Mouse (Mus musculus) forebrain, embryonic 16.5 days (tissue): ENCODE data around the gene Tufm. TPM values are rescaled to one million over a fixed set of nuclear protein-coding genes. Genes with fewer than 3 reads are reported as not detected.

Experiments
- ATAC-seq: fragments of 200-750 bp; cut with Nextera tagmentation; 2 replicates; pipeline ENCODE4 v1.8.0; 2017; ENCODE audit warnings: mild to moderate bottlenecking, moderate library complexity
- H3K27ac ChIP-seq: fragments of 300-500 bp; sonication (generic); 2 replicates; pipeline ENCODE4 v1.5.1; 2014; ENCODE audit warnings: low read length, control low read depth
- H3K27me3 ChIP-seq: fragments of 300-500 bp; sonication (generic); replicated peaks from 2 replicates; pipeline ENCODE4 v1.6.1; 2014; ENCODE audit warnings: low read length; ENCODE audit not compliant: control insufficient read depth, insufficient read depth
- H3K36me3 ChIP-seq: fragments of 300-500 bp; sonication (generic); 2 replicates; pipeline ENCODE4 v1.6.1; 2014; ENCODE audit not compliant: control insufficient read depth, insufficient read depth
- H3K4me1 ChIP-seq: fragments of 300-500 bp; sonication (generic); replicated peaks from 2 replicates; pipeline ENCODE4 v1.6.1; 2014; ENCODE audit warnings: low read length; ENCODE audit not compliant: control insufficient read depth, insufficient read depth
- H3K4me2 ChIP-seq: fragments of 300-500 bp; sonication (generic); 2 replicates; pipeline ENCODE4 v1.6.1; 2014; ENCODE audit warnings: mild to moderate bottlenecking, low read length, control low read depth
- H3K4me3 ChIP-seq: fragments of 300-500 bp; sonication (generic); replicated peaks from 2 replicates; pipeline ENCODE4 v1.5.1; 2014; ENCODE audit warnings: mild to moderate bottlenecking, low read length, control low read depth
- H3K9ac ChIP-seq: fragments of 300-500 bp; sonication (generic); replicated peaks from 2 replicates; pipeline ENCODE4 v1.6.1; 2014; ENCODE audit warnings: low read depth, low read length, control low read depth
- H3K9me3 ChIP-seq: fragments of 300-500 bp; sonication (generic); 2 replicates; pipeline ENCODE4 v1.6.1; 2016; ENCODE audit warnings: low read length; ENCODE audit not compliant: control insufficient read depth
- WGBS: fragments of 180-500 bp; shearing (Covaris S2); extraction: QIAGEN DNeasy Blood & Tissue Kit; methylation state at CpG from one replicate; pipeline ENCODE4 v1.1.7; 2014; 5-methylcytosine and 5-hydroxymethylcytosine counted together
- polyA plus RNA-seq: library from polyadenylated mRNA; unstranded; fragments of >200 nt; fragmentation: Nextera tagmentation; extraction: Ambion mirVana; gene quantifications from 2 replicates; pipeline ENCODE4 v1.2.1, GENCODE M21; 2015

Gene Tufm
- polyA plus RNA-seq, 1 experiment from 2014 or later = 131 TPM

DNA sequence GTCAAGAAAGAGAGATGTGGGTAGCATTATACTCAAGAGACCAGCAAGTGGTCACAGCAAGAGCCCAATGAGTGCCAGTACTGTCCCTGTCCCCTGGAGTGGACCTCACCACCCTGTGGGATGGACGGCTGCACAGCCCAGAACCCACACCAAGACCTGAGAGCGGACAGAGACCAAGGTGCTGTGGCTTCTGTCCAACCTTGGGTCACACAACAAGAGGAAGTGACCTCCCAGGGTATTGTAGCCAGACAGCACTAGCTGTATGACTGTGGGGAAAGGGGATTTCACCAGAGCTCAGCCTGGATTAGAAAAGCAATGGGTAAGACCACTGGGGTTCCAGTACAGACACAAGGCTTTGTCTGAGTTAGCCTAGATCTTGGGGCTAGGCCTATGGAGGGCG, 34.9 kb upstream of the Tufm start:
- WGBS = 90% methylated on average over 3 of the region's 3 CpGs
- H3K4me1 ChIP-seq = no peaks in the 10 kb centered on the region
- no peak overlapping the region for H3K27ac ChIP-seq
- H3K36me3 ChIP-seq = no peaks in the 10 kb centered on the region
- no peak overlapping the region for H3K4me3 ChIP-seq
- ATAC-seq = no peak
- no peak overlapping the region for H3K9ac ChIP-seq
- no peak overlapping the region for H3K4me2 ChIP-seq
- H3K9me3 ChIP-seq = no peaks in the 10 kb centered on the region
- no peaks in the 10 kb centered on the region for H3K27me3 ChIP-seq

DNA sequence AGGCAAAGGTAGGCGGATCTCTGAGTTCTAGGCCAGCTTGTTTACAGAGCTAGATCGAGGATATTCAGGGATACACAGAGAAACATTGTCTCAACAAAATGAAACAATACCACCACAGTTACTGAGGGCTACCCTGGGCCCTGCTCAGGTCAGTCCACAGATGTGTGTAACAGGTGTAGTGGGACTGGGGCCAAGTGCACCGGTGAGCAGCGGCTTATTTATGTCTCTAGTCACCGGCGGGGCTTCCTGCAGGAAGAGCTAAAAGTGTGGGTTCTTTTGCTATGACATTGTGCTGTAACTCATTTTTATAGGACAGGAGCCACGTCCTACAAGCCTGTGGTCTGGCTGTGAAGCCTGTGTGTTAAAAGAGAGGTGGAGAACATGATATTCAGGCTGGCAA, 33.3 kb upstream of the Tufm start:
- H3K4me1 ChIP-seq = no peaks in the 10 kb centered on the region
- H3K4me3 ChIP-seq = no peak overlapping the region
- H3K9me3 ChIP-seq = no peaks in the 10 kb centered on the region
- H3K9ac ChIP-seq = no peak overlapping the region
- ATAC-seq = no peak
- H3K27ac ChIP-seq = no peak overlapping the region
- H3K27me3 ChIP-seq = no peaks in the 10 kb centered on the region
- WGBS = 78% methylated on average over 7 of the region's 7 CpGs
- H3K4me2 ChIP-seq = no peak overlapping the region
- no peaks in the 10 kb centered on the region for H3K36me3 ChIP-seq

DNA sequence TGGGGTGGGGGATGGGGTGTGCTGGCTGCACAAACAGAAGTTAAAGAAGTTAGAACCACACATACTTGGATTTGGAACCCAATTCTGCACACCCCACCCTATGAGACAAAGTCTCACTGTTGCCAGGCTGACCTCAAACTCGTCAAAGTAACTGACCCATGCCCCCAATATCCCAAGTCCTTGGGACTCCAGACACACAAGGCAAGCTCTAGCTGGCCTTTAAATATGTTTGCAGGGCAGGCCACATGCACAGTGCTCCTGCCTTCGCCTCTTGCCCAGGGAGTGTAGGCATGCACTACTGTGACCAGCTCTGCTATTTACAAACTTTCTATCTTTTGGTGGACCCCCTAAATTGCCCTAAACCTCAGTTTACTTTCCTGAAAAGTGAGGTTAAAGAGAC, 31.9 kb upstream of the Tufm start:
- 82% methylated on average over 2 of the region's 2 CpGs for WGBS
- H3K27me3 ChIP-seq = no peaks in the 10 kb centered on the region

DNA sequence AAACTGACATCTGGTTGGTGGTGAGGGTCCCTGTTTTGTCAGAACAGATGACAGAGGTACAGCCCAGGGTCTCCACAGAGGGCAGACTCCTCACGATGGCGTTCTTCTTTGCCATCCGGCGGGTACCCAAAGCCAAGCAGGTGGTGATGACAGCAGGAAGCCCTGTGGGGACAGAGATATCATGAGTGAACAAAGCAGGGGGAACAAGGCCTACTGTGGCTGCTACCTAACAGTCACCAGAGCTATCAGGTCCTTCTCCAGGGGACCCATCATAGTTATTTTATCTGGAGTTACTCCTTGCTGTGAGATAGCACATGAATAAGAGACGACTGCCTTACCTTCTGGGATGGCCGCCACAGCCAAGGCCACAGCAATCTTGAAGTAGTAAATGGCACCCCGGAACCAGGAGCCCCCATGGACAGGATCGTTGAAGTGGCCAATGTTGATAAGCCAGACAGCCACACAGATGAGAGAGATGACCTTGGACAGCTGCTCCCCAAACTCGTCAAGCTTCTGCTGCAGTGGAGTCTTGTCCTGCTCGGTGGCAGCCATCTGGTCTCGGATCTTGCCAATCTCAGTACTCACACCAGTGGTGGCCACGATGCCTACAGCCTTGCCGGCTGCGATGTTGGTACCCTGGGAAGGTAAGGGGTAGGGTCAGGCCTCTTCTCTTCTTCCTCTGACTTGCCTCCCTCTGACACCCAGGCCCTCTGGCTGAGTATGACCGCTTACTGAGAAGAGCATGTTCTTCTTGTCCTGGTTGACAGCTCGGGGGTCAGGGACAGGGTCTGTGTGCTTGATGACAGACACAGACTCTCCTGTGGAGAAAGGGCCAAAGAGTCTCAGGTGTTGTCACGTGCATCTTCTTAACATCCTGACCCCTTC, 30.5 kb upstream of the Tufm start:
- Histone ChIP-seq H3K27me3 (no peaks in the 10 kb centered on the region), H3K4me2 (no peak overlapping the region), H3K4me3 (no peak overlapping the region), H3K9me3 (no peaks in the 10 kb centered on the region), H3K9ac (no peak overlapping the region), H3K4me1 (no peaks in the 10 kb centered on the region), H3K27ac (no peak overlapping the region), H3K36me3 (no peaks in the 10 kb centered on the region)
- WGBS = 89% methylated on average over 17 of the region's 17 CpGs
- ATAC-seq = no peak

More for the DNA sequence above, 31.9 kb upstream of the Tufm start:
- H3K27ac ChIP-seq = no peak overlapping the region
- H3K4me3 ChIP-seq = no peak overlapping the region
- H3K4me1 ChIP-seq = no peaks in the 10 kb centered on the region
- H3K9me3 ChIP-seq = no peaks in the 10 kb centered on the region
- ATAC-seq = no peak
- no peak overlapping the region for H3K4me2 ChIP-seq
- no peaks in the 10 kb centered on the region for H3K36me3 ChIP-seq
- no peak overlapping the region for H3K9ac ChIP-seq

DNA sequence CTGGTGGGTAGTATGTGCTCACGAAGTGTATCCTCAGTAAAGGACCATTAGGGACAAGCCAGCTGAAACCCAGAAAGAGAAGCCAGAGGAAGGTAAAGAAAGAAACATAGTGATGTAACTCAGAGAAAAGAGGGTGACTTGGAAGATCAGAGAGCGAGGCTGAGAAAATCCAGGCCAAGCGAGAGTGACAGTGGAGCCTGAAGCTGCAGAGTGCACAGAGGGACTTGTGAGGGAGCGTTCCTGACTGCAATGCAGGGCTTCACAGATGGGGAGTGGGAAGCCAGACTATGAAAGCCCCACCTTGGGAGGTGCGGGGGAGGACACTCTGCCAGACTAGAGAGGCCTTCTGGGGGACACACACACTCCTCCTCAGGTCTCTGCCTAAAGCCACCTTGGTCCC, 28.9 kb upstream of the Tufm start:
- H3K36me3 ChIP-seq = no peaks in the 10 kb centered on the region
- no peaks in the 10 kb centered on the region for H3K4me1 ChIP-seq
- H3K27ac ChIP-seq = no peak overlapping the region
- no peak for ATAC-seq
- WGBS = 86% methylated on average over 5 of the region's 5 CpGs
- no peaks in the 10 kb centered on the region for H3K27me3 ChIP-seq
- no peaks in the 10 kb centered on the region for H3K9me3 ChIP-seq
- H3K4me3 ChIP-seq = no peak overlapping the region
- H3K9ac ChIP-seq = no peak overlapping the region
- H3K4me2 ChIP-seq = no peak overlapping the region

DNA sequence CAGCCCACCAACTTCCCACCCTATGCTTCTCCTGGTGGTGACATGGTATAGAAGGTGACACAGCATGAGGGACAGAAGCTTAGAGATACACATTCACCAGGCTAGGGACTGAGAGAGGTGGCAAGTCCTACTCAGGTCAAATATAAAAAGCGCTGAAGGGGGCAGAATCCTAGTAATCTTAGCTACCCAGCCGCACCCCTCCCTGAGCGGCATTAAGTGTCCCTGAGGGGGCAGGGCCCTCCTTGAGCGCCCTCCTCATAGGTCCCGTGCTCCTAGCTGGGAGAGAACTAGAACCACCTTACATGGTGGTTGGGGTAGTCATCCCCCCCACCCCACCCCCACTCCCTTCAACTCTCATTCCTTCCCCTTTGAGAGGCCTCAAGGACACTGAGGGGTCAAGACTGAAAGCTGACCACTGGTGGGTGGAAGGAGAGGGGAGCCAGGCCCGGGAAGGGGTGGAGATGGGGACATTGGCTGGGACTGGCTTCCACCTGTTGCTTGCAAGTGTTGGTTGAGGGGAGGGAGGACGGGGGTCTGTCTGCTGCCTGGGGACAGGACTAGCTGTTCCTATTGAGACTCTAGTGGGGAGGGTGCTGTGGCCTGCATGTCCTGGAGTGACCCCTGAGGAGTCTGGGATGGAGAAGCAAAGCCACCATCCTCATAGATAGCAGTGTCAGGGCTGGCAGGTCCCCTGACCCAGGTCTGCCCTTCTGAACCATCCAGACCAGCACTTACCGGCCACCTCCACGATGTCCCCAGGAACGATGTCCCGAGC, 28.1 kb upstream of the Tufm start:
- H3K4me2 ChIP-seq = no peak overlapping the region
- no peak for ATAC-seq
- H3K27me3 ChIP-seq = no peaks in the 10 kb centered on the region
- H3K9me3 ChIP-seq = no peaks in the 10 kb centered on the region
- H3K9ac ChIP-seq = no peak overlapping the region
- H3K27ac ChIP-seq = no peak overlapping the region
- 84% methylated on average over 11 of the region's 11 CpGs for WGBS
- no peaks in the 10 kb centered on the region for H3K4me1 ChIP-seq
- H3K4me3 ChIP-seq = no peak overlapping the region
- H3K36me3 ChIP-seq = no peaks in the 10 kb centered on the region

DNA sequence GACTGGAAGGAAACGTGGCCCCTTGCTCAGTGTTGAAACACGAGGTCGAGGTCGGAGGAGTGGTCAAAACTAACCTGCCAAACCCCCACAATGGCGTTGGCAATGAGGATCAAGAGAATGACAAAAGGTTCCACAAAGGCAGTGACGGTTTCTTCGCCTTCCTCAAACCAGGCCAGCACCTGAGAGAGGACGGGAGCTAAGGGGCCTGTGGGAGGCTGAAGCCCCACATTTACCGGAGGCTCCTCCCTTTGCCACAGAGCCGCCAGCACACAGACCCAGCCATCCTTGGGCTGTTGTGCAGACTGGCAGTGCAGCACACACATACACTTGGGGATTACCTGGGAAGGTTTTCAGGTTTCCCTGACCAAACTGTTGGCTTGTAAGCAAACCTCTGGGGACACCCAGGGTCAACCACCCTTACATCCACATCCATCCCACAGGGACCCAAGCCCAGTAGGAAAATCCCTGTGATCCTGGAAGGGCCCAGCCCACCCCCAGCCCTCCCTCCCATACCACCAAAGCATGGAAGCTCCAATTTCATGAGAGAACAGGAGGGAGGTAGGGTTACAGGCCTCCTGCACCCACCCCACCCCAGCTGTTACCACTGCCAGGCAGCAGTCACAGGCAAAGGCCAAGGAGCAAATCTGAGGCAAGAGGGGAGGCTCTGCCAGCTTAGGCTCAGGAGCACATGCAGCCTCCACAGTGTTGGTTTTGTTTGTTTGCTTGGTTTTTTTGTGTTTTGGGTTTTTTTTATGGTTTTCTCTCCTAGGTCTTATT, 26.4 kb upstream of the Tufm start:
- Histone ChIP-seq H3K4me2 (no peak overlapping the region), H3K4me1 (no peaks in the 10 kb centered on the region), H3K9me3 (no peaks in the 10 kb centered on the region), H3K36me3 (no peaks in the 10 kb centered on the region), H3K27me3 (no peaks in the 10 kb centered on the region), H3K4me3 (no peak overlapping the region), H3K27ac (no peak overlapping the region), H3K9ac (no peak overlapping the region)
- WGBS = 46% methylated on average over 10 of the region's 10 CpGs
- ATAC-seq = no peak

DNA sequence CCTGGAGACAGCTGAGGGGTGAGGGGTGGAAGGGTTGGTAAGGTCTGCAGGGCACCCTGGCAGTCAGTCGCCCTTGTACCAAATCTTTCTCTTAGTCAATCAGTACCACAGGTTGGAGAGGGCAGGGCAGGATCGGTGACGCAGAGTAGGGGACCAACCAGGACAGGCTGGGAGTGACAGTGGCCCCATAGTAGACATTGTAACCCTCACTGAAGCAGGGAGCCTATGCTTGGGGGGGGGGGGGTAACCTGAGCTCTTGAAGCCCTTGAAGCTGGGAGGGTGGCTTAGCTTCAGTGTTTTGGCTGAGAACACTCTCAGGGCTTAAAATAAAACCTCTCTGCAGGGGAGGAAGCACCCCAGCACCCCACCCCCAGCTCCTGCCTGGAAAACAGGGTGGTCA, 25.5 kb upstream of the Tufm start:
- Histone ChIP-seq H3K36me3 (no peaks in the 10 kb centered on the region), H3K9ac (no peak overlapping the region), H3K4me1 (no peaks in the 10 kb centered on the region), H3K27ac (no peak overlapping the region), H3K27me3 (no peaks in the 10 kb centered on the region), H3K4me2 (no peak overlapping the region), H3K4me3 (no peak overlapping the region), H3K9me3 (no peaks in the 10 kb centered on the region)
- no peak for ATAC-seq
- 71% methylated on average over 3 of the region's 3 CpGs for WGBS

DNA sequence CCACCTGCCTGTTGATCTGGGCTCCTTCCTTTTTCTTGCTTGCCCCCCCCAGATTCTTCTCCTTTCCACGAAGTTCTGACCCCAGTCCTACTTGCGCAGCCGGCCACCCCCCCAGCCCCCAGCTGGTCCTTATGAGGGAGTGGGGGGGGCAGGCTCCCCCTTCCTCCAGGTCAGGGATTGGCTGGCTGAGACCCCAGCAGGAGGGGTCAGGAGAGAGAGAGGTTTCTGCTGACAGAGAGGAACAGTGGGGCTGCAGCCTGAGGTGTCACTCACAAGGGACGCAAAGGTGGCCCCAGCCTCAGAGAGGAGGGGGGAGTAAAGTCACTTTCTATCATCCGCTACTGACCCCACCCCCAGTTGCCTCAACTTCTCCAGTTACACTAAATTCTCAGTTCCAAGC, 24.2 kb upstream of the Tufm start, which contains the start of gene Atp2a1:
TSS of gene Atp2a1 (minus strand) at position 105 of the 400 bp plus-strand sequence.
- H3K27me3 ChIP-seq = no peaks in the 10 kb centered on the region
- no peaks in the 10 kb centered on the region for H3K4me1 ChIP-seq
- no peak within 1 kb of the TSS for H3K27ac ChIP-seq
- 58% methylated on average over 5 of the region's 5 CpGs for WGBS
- no peak within 1 kb of the TSS for H3K4me3 ChIP-seq
- no peak for ATAC-seq
- H3K4me2 ChIP-seq = no peak within 1 kb of the TSS
- peaks cover 11% of the 10 kb centered on the region for H3K36me3 ChIP-seq
- no peaks in the 10 kb centered on the region for H3K9me3 ChIP-seq
- no peak within 1 kb of the TSS for H3K9ac ChIP-seq
